Mouse (Mus musculus): ENCODE data around the gene Drosha. TPM values are rescaled to one million over a fixed set of nuclear protein-coding genes. Genes with fewer than 3 reads are reported as not detected.
"Not testable (repeated sequence)": the region's sequence is repeated elsewhere in the genome, so short reads cannot be mapped to it uniquely, and the experiment has no call there.

The Drosha gene
- polyA plus RNA-seq, 1 experiment = 10.0 TPM

DNA sequence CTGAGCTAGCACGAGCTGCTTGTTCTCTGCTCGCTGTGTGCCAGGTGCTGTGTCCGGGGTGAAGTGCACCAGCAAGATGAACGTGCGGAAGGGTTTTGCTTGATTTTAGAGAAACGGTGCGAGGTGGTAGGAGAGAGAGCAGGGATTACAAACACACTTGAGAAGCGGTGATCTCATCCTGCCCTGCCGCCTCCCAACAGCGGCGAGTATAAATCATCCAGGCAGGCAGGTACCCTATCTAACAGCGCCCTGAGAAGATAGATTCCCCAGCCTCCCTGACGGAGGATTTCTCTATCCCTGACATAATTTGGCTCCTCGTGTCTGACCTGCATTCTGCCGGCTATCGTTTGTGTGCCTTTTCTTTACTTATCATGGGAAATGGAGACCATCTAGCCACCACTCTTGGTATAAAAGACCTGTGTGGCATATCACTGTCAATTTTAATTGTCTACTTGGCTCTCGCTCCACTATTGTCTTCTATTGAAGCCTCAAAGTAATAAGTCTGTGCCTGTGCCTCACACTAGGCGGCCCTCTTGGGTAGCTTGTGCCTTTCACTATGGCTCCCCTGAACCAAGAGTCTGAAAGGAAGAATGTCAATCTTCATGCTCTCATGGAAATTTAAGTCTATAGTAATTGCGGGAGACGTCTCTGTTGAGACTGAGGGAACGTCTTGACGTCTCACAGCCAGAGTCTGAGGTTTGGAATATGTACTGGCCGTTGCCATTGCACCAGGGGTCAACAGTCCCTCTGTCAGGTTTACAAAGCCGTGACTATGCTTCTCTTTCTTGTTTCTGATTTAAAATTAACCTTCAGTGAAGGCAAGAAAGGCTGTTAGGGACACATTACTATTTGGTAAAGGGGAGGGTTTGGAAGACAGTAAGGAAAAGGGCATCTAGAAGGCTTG, 95.6 kb downstream of the Drosha start:
- WGBS = 96% methylated on average over 24 of the region's 24 CpGs
- peaks cover 21% of the 10 kb centered on the region for H3K36me3 ChIP-seq (ENCODE audit: control insufficient read depth, insufficient read depth, low read length)
- no peaks in the 10 kb centered on the region for H3K4me1 ChIP-seq (ENCODE audit: control insufficient read depth, insufficient read depth, insufficient read length)
- H3K4me3 ChIP-seq (ENCODE audit: extremely low read depth, insufficient read depth, insufficient read length) = no peak overlapping the region
- H3K27me3 ChIP-seq (ENCODE audit: control insufficient read depth, insufficient read depth, low read length) = no peaks in the 10 kb centered on the region
- no peak for DNase-seq (ENCODE audit: low read depth in 1 of 2, low spot score in 2 of 2)
- no peak overlapping the region for H3K27ac ChIP-seq (ENCODE audit: insufficient read depth, low read length)
- TF ChIP-seq CTCF (IDR thresholded peaks at IDR 0.05; ENCODE audit: extremely low read depth, insufficient read depth, insufficient read length, insufficient replicate concordance) = no peak
- TF ChIP-seq POLR2A (IDR thresholded peaks at IDR 0.05; ENCODE audit: low read depth, low read length) = no peak

- Histone ChIP-seq H3K36me3 (ENCODE audit: control insufficient read depth, insufficient read depth, low read length) (peaks cover 17% of the 10 kb centered on the region), H3K27me3 (ENCODE audit: control insufficient read depth, insufficient read depth, low read length) (no peaks in the 10 kb centered on the region)
- 89% methylated on average over 6 of the region's 6 CpGs for WGBS
Measured at GRCm38 (mm10) chr15:12921901-12922300, 97.3 kb downstream of the Drosha start.

GRCm38 (mm10) chr15:12923826-12924225, 99.2 kb downstream of the Drosha start:
- H3K4me1 ChIP-seq (ENCODE audit: control insufficient read depth, insufficient read depth, insufficient read length) = no peaks in the 10 kb centered on the region
- no peak for DNase-seq (ENCODE audit: low read depth in 1 of 2, low spot score in 2 of 2)
- 49% methylated on average over 6 of the region's 6 CpGs for WGBS
- no peak overlapping the region for H3K4me3 ChIP-seq (ENCODE audit: extremely low read depth, insufficient read depth, insufficient read length)
- no peak overlapping the region for H3K27ac ChIP-seq (ENCODE audit: insufficient read depth, low read length)
- no peaks in the 10 kb centered on the region for H3K27me3 ChIP-seq (ENCODE audit: control insufficient read depth, insufficient read depth, low read length)
- TF ChIP-seq CTCF (IDR thresholded peaks at IDR 0.05; ENCODE audit: extremely low read depth, insufficient read depth, insufficient read length, insufficient replicate concordance) (no peak), POLR2A (IDR thresholded peaks at IDR 0.05; ENCODE audit: low read depth, low read length) (no peak)
- peaks cover 14% of the 10 kb centered on the region for H3K36me3 ChIP-seq (ENCODE audit: control insufficient read depth, insufficient read depth, low read length)

More at GRCm38 (mm10) chr15:12921901-12922300, 97.3 kb downstream of the Drosha start:
- no peaks in the 10 kb centered on the region for H3K4me1 ChIP-seq (ENCODE audit: control insufficient read depth, insufficient read depth, insufficient read length)
- H3K4me3 ChIP-seq (ENCODE audit: extremely low read depth, insufficient read depth, insufficient read length) = no peak overlapping the region
- no peak for TF ChIP-seq POLR2A (IDR thresholded peaks at IDR 0.05; ENCODE audit: low read depth, low read length)
- TF ChIP-seq CTCF (IDR thresholded peaks at IDR 0.05; ENCODE audit: extremely low read depth, insufficient read depth, insufficient read length, insufficient replicate concordance) = no peak
- DNase-seq (ENCODE audit: low read depth in 1 of 2, low spot score in 2 of 2) = no peak
- H3K27ac ChIP-seq (ENCODE audit: insufficient read depth, low read length) = no peak overlapping the region

DNA sequence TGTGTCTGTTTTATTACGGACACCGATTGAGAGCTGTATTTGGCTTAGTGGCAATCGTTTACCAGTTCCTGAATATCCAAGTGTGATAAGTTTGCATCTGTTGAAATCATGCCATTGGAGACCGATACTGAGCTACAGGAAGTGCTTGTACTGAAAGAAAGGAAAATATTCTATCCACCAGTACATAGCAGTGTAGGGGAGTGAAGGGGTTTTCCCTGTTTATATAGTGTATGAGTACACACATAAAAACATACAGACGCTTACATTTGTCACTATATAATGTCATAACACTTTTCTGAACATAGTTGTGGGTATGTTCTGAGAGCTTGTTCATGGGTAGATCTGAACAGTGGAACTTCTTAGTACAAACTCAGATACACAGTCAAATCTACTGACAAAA, 106.9 kb downstream of the Drosha start:
- WGBS = 89% methylated on average over 5 of the region's 5 CpGs
- H3K27me3 ChIP-seq (ENCODE audit: control insufficient read depth, insufficient read depth, low read length) = no peaks in the 10 kb centered on the region
- no peak for DNase-seq (ENCODE audit: low read depth in 1 of 2, low spot score in 2 of 2)
- no peak overlapping the region for H3K4me3 ChIP-seq (ENCODE audit: extremely low read depth, insufficient read depth, insufficient read length)
- TF ChIP-seq CTCF (IDR thresholded peaks at IDR 0.05; ENCODE audit: extremely low read depth, insufficient read depth, insufficient read length, insufficient replicate concordance) (no peak), POLR2A (IDR thresholded peaks at IDR 0.05; ENCODE audit: low read depth, low read length) (no peak)
- H3K4me1 ChIP-seq (ENCODE audit: control insufficient read depth, insufficient read depth, insufficient read length) = no peaks in the 10 kb centered on the region
- H3K36me3 ChIP-seq (ENCODE audit: control insufficient read depth, insufficient read depth, low read length) = peaks cover 12% of the 10 kb centered on the region
- no peak overlapping the region for H3K27ac ChIP-seq (ENCODE audit: insufficient read depth, low read length)

DNA sequence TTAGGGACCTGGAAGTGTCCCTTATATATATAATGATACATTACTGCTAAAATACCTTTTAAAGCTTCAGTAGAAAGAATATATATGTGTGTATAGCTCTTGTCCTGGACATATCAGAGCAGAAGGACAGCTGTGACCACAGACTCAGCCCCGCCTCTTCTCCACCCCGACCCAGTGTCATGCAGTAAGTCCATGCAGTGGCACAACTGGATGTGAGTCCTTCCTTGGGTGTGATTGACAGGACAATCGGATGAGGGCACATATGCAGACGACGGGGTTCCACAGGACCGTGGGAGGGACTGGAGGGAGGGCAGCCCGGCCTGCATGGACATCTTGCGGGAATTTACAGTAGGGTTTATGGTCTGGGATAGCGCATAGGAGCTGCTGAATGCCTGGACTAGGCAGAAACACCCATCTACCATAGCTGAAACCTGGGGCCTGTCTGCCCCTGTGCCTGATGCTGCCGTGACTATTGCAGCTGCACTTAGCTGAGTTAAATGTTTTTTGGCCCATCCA, 111.7 kb downstream of the Drosha start:
- no peak for TF ChIP-seq CTCF (IDR thresholded peaks at IDR 0.05; ENCODE audit: extremely low read depth, insufficient read depth, insufficient read length, insufficient replicate concordance)
- TF ChIP-seq POLR2A (IDR thresholded peaks at IDR 0.05; ENCODE audit: low read depth, low read length) = no peak
- Histone ChIP-seq H3K27ac (ENCODE audit: insufficient read depth, low read length) (no peak overlapping the region), H3K36me3 (ENCODE audit: control insufficient read depth, insufficient read depth, low read length) (peaks cover 2% of the 10 kb centered on the region; the same call in 1 of the 2 replicates), H3K4me3 (ENCODE audit: extremely low read depth, insufficient read depth, insufficient read length) (no peak overlapping the region), H3K4me1 (ENCODE audit: control insufficient read depth, insufficient read depth, insufficient read length) (no peaks in the 10 kb centered on the region), H3K27me3 (ENCODE audit: control insufficient read depth, insufficient read depth, low read length) (no peaks in the 10 kb centered on the region)
- WGBS = 90% methylated on average over 10 of the region's 10 CpGs
- DNase-seq (ENCODE audit: low read depth in 1 of 2, low spot score in 2 of 2) = no peak

DNA sequence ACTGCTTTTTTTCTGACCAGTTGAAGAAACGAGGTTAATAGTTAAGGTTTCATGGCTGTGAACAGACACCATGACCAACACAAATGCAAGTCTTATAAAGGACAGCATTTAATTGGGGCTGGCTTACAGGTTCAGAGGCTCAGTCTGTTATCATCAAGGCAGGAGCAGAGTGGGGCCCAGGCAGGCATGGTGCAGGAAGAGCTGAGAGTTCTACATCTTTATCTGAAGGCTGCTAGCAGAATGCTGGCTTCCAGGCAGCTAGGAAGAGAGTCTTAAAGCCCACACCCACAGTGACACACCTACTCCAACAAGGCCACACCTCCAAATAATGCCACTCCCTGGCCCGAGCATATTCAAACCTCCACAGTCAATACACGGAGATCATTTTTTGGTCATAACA, 112.7 kb downstream of the Drosha start:
- H3K36me3 ChIP-seq (ENCODE audit: control insufficient read depth, insufficient read depth, low read length); DNase-seq (ENCODE audit: low read depth in 1 of 2, low spot score in 2 of 2); H3K4me1 ChIP-seq (ENCODE audit: control insufficient read depth, insufficient read depth, insufficient read length); H3K4me3 ChIP-seq (ENCODE audit: extremely low read depth, insufficient read depth, insufficient read length); H3K27me3 ChIP-seq (ENCODE audit: control insufficient read depth, insufficient read depth, low read length); H3K27ac ChIP-seq (ENCODE audit: insufficient read depth, low read length): not testable (repeated sequence)
- 82% methylated on average over 3 of the region's 3 CpGs for WGBS

DNA sequence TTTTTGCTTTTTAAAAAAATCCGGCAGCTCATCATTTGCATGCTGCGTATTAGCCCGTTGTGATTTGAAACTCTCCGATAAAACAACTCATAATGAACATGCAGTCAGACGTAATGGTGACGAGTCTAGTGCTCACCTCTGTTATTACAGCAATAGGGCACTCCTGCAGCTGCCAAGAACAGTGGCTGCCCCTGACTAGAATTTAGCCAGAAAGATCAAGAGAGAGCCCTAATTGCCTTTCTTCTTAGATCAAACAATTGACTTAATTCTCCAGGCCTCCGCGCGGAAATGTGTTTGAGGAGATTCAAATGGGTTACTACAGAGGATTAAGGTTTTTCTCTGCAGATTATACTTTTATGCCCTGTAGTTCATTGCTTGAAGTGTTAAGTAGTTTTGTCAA, 116.5 kb downstream of the Drosha start:
- WGBS = 90% methylated on average over 9 of the region's 9 CpGs
- DNase-seq (ENCODE audit: low read depth in 1 of 2, low spot score in 2 of 2) = no peak

More for the DNA sequence above, 116.5 kb downstream of the Drosha start:
- H3K4me1 ChIP-seq (ENCODE audit: control insufficient read depth, insufficient read depth, insufficient read length) = no peaks in the 10 kb centered on the region
- H3K27ac ChIP-seq (ENCODE audit: insufficient read depth, low read length) = no peak overlapping the region
- TF ChIP-seq CTCF (IDR thresholded peaks at IDR 0.05; ENCODE audit: extremely low read depth, insufficient read depth, insufficient read length, insufficient replicate concordance) = no peak
- TF ChIP-seq POLR2A (IDR thresholded peaks at IDR 0.05; ENCODE audit: low read depth, low read length) = no peak
- no peak overlapping the region for H3K4me3 ChIP-seq (ENCODE audit: extremely low read depth, insufficient read depth, insufficient read length)
- no peaks in the 10 kb centered on the region for H3K27me3 ChIP-seq (ENCODE audit: control insufficient read depth, insufficient read depth, low read length)
- H3K36me3 ChIP-seq (ENCODE audit: control insufficient read depth, insufficient read depth, low read length) = no peaks in the 10 kb centered on the region
